Mouse (Mus musculus): ENCODE measurements around the gene Agr2. TPM values are rescaled to one million over a fixed set of nuclear protein-coding genes. Genes with fewer than 3 reads are reported as not detected.

Gene Agr2
- polyA plus RNA-seq, 1 experiment from 2014 or later: 6.9 TPM

GRCm38 (mm10) chr12:35983472-35983871 is 9.2 kb upstream of the Agr2 start:
- peaks cover 7% of the 10 kb centered on the region for H3K4me1 ChIP-seq (replicated peaks; ENCODE audit: control insufficient read depth, insufficient read depth, low read length)
- no peak for ATAC-seq (ENCODE audit: low read depth)
- H3K9ac ChIP-seq (ENCODE audit: low read length): no peak overlapping the region
- WGBS: 88% methylated on average over 9 of the region's 9 CpGs
- H3K27me3 ChIP-seq (ENCODE audit: control insufficient read depth, insufficient read depth, low read depth, low read length): no peaks in the 10 kb centered on the region
- no peak overlapping the region for H3K4me2 ChIP-seq (ENCODE audit: low read depth, low read length)
- H3K4me3 ChIP-seq (ENCODE audit: low read length): no peak overlapping the region
- H3K36me3 ChIP-seq (ENCODE audit: control insufficient read depth, insufficient read depth, low read length): no peaks in the 10 kb centered on the region
- H3K27ac ChIP-seq (ENCODE audit: low read length): no peak overlapping the region
- no peaks in the 10 kb centered on the region for H3K9me3 ChIP-seq (ENCODE audit: control insufficient read depth, low read length)

- no peak overlapping the region for H3K27ac ChIP-seq (ENCODE audit: low read length)
- H3K4me1 ChIP-seq (replicated peaks; ENCODE audit: control insufficient read depth, insufficient read depth, low read length): peaks cover 7% of the 10 kb centered on the region
- no peaks in the 10 kb centered on the region for H3K36me3 ChIP-seq (ENCODE audit: control insufficient read depth, insufficient read depth, low read length)
- no peak overlapping the region for H3K9ac ChIP-seq (ENCODE audit: low read length)
- H3K4me3 ChIP-seq (ENCODE audit: low read length): no peak overlapping the region
- 89% methylated on average over 5 of the region's 5 CpGs for WGBS
- no peaks in the 10 kb centered on the region for H3K9me3 ChIP-seq (ENCODE audit: control insufficient read depth, low read length)
- no peaks in the 10 kb centered on the region for H3K27me3 ChIP-seq (ENCODE audit: control insufficient read depth, insufficient read depth, low read depth, low read length)
- no peak for ATAC-seq (ENCODE audit: low read depth)
- no peak overlapping the region for H3K4me2 ChIP-seq (ENCODE audit: low read depth, low read length)
Observed at GRCm38 (mm10) chr12:35984743-35985142, 8.0 kb upstream of the Agr2 start.

- WGBS: 47% methylated on average over 3 of the region's 3 CpGs
- Histone ChIP-seq H3K4me2 (ENCODE audit: low read depth, low read length) (no peak overlapping the region), H3K36me3 (ENCODE audit: control insufficient read depth, insufficient read depth, low read length) (no peaks in the 10 kb centered on the region), H3K9ac (ENCODE audit: low read length) (no peak overlapping the region), H3K4me3 (ENCODE audit: low read length) (no peak overlapping the region), H3K4me1 (replicated peaks; ENCODE audit: control insufficient read depth, insufficient read depth, low read length) (no peaks in the 10 kb centered on the region), H3K9me3 (ENCODE audit: control insufficient read depth, low read length) (no peaks in the 10 kb centered on the region), H3K27ac (ENCODE audit: low read length) (no peak overlapping the region), H3K27me3 (ENCODE audit: control insufficient read depth, insufficient read depth, low read depth, low read length) (no peaks in the 10 kb centered on the region)
- no peak for ATAC-seq (ENCODE audit: low read depth)
Observed at GRCm38 (mm10) chr12:35993583-35993982, 876 bp downstream of the Agr2 start.

GRCm38 (mm10) chr12:35994098-35994497 is 1.4 kb downstream of the Agr2 start:
- no peak for ATAC-seq (ENCODE audit: low read depth)
- Histone ChIP-seq H3K9me3 (ENCODE audit: control insufficient read depth, low read length) (no peaks in the 10 kb centered on the region), H3K4me2 (ENCODE audit: low read depth, low read length) (no peak overlapping the region)

GRCm38 (mm10) chr12:35995799-35996198 is 3.1 kb downstream of the Agr2 start:
- Histone ChIP-seq H3K4me3 (ENCODE audit: low read length) (no peak overlapping the region), H3K4me2 (ENCODE audit: low read depth, low read length) (no peak overlapping the region), H3K4me1 (replicated peaks; ENCODE audit: control insufficient read depth, insufficient read depth, low read length) (no peaks in the 10 kb centered on the region), H3K9ac (ENCODE audit: low read length) (no peak overlapping the region), H3K9me3 (ENCODE audit: control insufficient read depth, low read length) (no peaks in the 10 kb centered on the region), H3K36me3 (ENCODE audit: control insufficient read depth, insufficient read depth, low read length) (no peaks in the 10 kb centered on the region), H3K27ac (ENCODE audit: low read length) (no peak overlapping the region), H3K27me3 (ENCODE audit: control insufficient read depth, insufficient read depth, low read depth, low read length) (no peaks in the 10 kb centered on the region)
- ATAC-seq (ENCODE audit: low read depth): peak; percentile 57; the same call in 1 of the 2 replicates
- 21% methylated on average over 5 of the region's 5 CpGs for WGBS

More at GRCm38 (mm10) chr12:35994098-35994497, 1.4 kb downstream of the Agr2 start:
- Histone ChIP-seq H3K27me3 (ENCODE audit: control insufficient read depth, insufficient read depth, low read depth, low read length) (no peaks in the 10 kb centered on the region), H3K4me1 (replicated peaks; ENCODE audit: control insufficient read depth, insufficient read depth, low read length) (no peaks in the 10 kb centered on the region), H3K27ac (ENCODE audit: low read length) (no peak overlapping the region), H3K36me3 (ENCODE audit: control insufficient read depth, insufficient read depth, low read length) (no peaks in the 10 kb centered on the region), H3K9ac (ENCODE audit: low read length) (no peak overlapping the region), H3K4me3 (ENCODE audit: low read length) (no peak overlapping the region)

GRCm38 (mm10) chr12:36004714-36005113 is 12.0 kb downstream of the Agr2 start:
- no peak for ATAC-seq (ENCODE audit: low read depth)
- Histone ChIP-seq H3K27me3 (ENCODE audit: control insufficient read depth, insufficient read depth, low read depth, low read length) (no peaks in the 10 kb centered on the region), H3K9ac (ENCODE audit: low read length) (no peak overlapping the region), H3K4me2 (ENCODE audit: low read depth, low read length) (no peak overlapping the region), H3K4me3 (ENCODE audit: low read length) (no peak overlapping the region), H3K9me3 (ENCODE audit: control insufficient read depth, low read length) (no peaks in the 10 kb centered on the region), H3K36me3 (ENCODE audit: control insufficient read depth, insufficient read depth, low read length) (no peaks in the 10 kb centered on the region), H3K27ac (ENCODE audit: low read length) (no peak overlapping the region), H3K4me1 (replicated peaks; ENCODE audit: control insufficient read depth, insufficient read depth, low read length) (peaks cover 19% of the 10 kb centered on the region)
- WGBS: 63% methylated on average over 4 of the region's 4 CpGs

GRCm38 (mm10) chr12:36007581-36007980 is 14.9 kb downstream of the Agr2 start:
- no peak for ATAC-seq (ENCODE audit: low read depth)
- no peaks in the 10 kb centered on the region for H3K27me3 ChIP-seq (ENCODE audit: control insufficient read depth, insufficient read depth, low read depth, low read length)
- peak overlapping the region; percentile 59 for H3K27ac ChIP-seq (ENCODE audit: low read length)
- H3K4me1 ChIP-seq (replicated peaks; ENCODE audit: control insufficient read depth, insufficient read depth, low read length): peaks cover 19% of the 10 kb centered on the region
- H3K4me3 ChIP-seq (ENCODE audit: low read length): no peak overlapping the region
- no peaks in the 10 kb centered on the region for H3K36me3 ChIP-seq (ENCODE audit: control insufficient read depth, insufficient read depth, low read length)
- no peaks in the 10 kb centered on the region for H3K9me3 ChIP-seq (ENCODE audit: control insufficient read depth, low read length)
- no peak overlapping the region for H3K4me2 ChIP-seq (ENCODE audit: low read depth, low read length)
- 43% methylated on average over 2 of the region's 2 CpGs for WGBS
- H3K9ac ChIP-seq (ENCODE audit: low read length): no peak overlapping the region

GRCm38 (mm10) chr12:36008364-36009047 is 15.8 kb downstream of the Agr2 start:
- Histone ChIP-seq H3K4me2 (ENCODE audit: low read depth, low read length) (no peak overlapping the region), H3K27me3 (ENCODE audit: control insufficient read depth, insufficient read depth, low read depth, low read length) (no peaks in the 10 kb centered on the region), H3K36me3 (ENCODE audit: control insufficient read depth, insufficient read depth, low read length) (no peaks in the 10 kb centered on the region), H3K27ac (ENCODE audit: low read length) (peak overlapping the region; percentile 70), H3K4me3 (ENCODE audit: low read length) (no peak overlapping the region), H3K9me3 (ENCODE audit: control insufficient read depth, low read length) (no peaks in the 10 kb centered on the region), H3K4me1 (replicated peaks; ENCODE audit: control insufficient read depth, insufficient read depth, low read length) (peaks cover 19% of the 10 kb centered on the region), H3K9ac (ENCODE audit: low read length) (peak overlapping the region; percentile 23; the same call in 1 of the 2 replicates)
- 21% methylated on average over 6 of the region's 6 CpGs for WGBS
- 0 out of 2 replicates have a peak, but pooled peaks have one; percentile 28 for ATAC-seq (ENCODE audit: low read depth)

GRCm38 (mm10) chr12:36013216-36013910 is 20.7 kb downstream of the Agr2 start:
- WGBS: 64% methylated on average over 7 of the region's 7 CpGs
- no peak for ATAC-seq (ENCODE audit: low read depth)
- H3K4me3 ChIP-seq (ENCODE audit: low read length): no peak overlapping the region

More at GRCm38 (mm10) chr12:36013216-36013910, 20.7 kb downstream of the Agr2 start:
- Histone ChIP-seq H3K27me3 (ENCODE audit: control insufficient read depth, insufficient read depth, low read depth, low read length) (no peaks in the 10 kb centered on the region), H3K27ac (ENCODE audit: low read length) (no peak overlapping the region), H3K4me2 (ENCODE audit: low read depth, low read length) (no peak overlapping the region), H3K9ac (ENCODE audit: low read length) (no peak overlapping the region), H3K36me3 (ENCODE audit: control insufficient read depth, insufficient read depth, low read length) (no peaks in the 10 kb centered on the region), H3K9me3 (ENCODE audit: control insufficient read depth, low read length) (no peaks in the 10 kb centered on the region), H3K4me1 (replicated peaks; ENCODE audit: control insufficient read depth, insufficient read depth, low read length) (peaks cover 8% of the 10 kb centered on the region)

All from lung, embryonic 16.5 days (tissue).